Mouse (Mus musculus): ENCODE data around the gene Ptgr1.

The Ptgr1 gene

DNA sequence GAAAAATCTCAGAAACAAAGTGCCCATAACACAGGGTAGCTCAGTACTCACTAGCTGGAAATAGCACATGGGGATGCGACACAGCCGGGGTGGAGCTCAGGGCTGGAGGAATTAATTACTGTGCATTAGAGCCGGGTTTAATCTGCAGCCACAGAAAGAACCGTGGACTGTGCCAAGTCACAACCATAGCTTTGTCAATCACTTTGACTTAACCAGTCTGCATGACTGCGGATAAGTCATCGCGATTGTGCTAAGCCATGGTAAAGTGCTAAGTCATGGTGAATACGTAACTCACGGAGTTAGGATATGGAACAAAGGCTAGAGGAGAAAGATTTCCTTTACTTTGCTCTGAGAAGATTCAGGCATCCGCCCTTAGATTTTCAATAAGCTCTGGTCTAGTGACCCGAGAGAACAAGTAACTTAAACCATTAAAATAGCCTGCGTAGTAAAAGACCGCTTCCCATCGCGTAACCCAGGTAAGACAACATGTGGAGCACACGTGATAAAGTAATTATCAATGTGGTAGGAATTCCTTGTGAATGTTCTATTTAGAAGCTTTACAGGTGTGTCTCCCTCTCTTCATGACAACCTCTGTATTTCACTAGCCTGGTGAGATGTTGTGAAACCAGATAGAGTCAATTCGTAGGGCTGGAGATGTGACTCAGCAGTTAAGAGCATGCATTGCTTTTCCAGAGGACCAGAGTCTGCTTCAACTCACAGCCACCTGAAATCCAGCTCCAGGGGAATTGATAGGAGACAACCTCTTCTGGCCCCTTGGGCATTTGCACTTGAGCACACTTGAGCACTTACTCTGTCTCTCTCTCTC lies 3.9 kb upstream of the Ptgr1 start:
- no peak for DNase-seq

DNA sequence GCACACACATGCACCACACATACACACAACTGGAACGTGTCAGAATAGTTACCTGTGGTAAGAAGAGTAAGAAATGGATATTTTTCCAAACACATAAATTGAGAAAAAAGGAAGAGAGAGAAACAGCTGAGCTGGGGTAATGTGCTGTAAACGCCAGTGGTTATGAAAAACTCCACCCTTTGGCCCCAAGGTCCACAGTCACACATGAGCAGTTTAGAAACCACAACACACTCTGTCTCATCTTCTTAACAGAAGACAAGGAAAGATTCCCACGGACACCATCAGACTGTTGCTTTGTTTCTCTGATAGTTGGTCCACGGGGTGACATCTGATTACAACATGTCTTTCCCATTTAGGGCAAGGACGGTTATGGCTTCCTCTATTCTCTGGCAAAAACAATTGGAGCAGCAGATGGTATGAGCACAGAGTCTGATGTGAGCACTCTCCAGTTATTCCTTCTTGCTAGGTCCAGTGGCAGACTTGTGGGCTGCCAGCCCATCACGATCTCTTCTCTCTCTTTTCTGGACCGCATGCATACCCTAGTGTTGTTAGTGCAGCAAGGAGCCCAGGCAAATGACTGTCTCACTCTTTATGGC lies 2.5 kb upstream of the Ptgr1 start:
- DNase-seq, result no peak

DNA sequence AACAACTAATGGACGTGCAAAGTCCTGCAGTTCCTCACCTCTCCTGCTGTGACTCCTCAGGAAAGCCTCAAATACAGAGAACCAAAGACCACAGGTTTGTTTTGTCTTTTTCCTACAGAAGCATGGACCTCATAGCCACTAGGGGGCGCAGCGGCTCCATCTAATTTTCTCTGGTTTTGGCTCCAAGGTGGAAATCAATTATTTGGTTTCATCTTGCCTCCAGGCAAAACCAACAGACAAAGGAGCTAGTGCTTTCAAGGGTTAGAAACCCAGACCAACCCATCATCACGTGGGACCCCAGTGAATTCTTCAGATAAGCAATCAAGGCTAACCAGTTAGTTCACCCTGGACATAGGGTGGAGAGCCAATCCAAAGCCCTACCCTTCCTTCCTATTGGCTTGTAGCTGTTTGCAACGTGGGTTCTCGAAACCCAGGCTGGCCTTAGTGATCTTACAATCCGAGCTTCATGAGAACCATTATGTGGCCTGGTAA lies 1.7 kb downstream of the Ptgr1 start:
- peak; percentile 82 to 83 for DNase-seq

DNA sequence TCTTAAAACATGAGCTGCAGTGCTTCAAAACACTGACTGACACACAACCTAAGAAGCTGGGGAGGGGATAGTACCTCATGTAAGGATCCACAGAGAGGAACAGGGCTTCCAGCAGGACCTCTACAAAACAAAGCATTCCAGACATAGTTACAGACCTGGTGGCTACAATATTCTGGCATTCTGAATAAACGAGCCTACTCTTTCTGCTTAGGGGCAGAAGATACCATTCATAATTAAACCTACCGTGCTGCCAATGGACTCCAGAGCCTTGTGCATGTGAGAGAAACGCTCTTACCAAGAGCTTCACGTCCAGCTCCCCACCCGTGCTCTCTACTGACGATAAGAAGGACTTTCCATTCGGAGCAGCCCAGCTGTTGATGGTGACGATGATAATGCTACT lies 4.1 kb downstream of the Ptgr1 start:
- no peak for DNase-seq

DNA sequence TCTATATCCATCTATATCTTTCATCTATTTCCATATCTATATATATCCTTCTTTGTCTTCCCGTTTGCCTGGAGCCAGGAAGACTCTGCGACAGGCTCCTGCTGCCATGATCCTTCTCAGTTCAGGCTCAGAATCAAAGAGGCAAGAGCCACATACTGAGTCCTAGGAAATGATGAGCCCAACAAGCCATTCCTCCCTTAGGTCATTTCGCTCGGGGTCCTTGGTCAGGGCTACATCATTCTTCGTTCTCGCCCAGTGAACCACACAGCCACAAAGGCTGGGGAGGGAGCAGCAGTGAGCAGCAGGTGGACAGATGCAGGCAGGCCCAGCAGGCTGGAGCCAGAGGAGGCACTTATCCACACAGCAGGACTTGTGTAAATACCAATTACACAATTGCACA lies 5.5 kb downstream of the Ptgr1 start:
- DNase-seq, result no peak

DNA sequence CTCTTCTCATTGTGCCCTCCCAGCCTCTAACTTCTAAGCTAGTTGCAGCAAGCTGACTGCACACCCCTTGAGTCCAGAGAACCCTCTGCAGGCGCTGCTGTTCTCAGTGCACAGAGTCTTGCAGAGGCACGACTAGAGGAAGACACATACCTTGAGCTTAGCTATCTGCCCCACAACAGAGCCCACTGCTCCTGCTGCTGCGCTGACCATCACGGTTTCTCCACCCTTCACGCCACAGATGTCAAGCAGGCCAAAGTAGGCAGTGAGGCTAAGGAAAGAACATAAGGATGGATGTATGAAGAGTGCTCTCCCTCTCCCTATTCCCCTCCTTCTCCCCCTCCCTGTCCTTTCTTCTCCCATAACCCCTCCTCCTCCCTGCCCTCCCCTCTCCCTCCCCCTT lies 11.2 kb downstream of the Ptgr1 start:
- DNase-seq, result no peak

DNA sequence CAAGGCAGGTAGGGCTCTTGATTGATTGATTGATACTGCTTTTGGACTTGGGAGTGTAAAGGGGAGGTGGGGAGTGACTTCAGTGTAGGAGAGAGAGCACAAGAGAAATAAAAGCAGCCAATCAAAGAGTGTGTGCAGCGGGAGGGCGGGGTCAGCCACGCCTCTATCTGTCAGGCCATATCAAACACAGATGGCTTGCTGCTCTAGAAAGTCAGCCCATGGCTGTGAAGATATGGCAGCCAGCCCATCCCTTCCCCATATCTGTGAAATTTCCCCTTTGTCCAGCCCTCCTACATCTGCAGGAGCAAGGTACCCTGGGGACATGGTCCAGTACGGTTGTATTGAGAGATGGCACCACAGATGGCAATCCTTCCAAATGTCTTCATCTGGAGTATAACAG lies 16.2 kb downstream of the Ptgr1 start:
- no peak for DNase-seq

DNA sequence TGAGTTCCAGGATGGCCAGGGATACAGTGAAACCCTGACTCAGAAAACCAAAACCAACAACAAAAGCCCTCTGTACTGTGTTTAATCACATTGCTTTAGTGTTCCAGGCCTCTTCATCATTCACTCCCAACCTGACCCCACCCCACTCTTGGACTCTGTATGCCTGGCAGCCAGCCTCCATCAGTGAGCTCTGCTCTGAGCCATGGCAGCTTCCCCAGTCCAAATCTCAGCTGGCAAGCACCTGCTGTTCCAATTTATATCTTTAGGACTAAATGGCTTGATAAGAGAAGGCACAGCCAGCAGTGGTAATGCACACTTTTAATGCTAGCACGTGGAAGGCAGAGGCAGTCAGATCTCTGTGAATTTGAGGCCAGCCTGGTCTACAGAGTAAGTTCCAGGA lies 21.8 kb downstream of the Ptgr1 start:
- no peak for DNase-seq

DNA sequence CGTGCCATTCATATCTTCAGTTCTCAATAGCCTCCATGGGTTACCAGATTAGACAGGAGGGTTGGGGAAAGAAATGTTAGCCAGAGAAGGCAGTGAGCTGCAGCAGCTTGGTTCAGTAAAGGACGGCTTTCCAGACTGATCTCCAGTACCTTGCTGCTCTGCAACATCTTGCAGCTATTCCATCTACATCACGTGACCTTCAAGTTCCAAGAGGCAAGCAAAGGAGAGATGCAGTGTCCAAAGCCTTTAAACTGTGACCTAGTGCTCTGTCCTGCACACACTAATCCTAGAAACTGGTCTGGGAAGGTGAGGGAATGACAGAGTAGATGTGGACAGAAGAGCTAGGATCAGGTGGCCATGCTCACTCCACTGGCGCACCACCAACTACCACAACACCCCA lies 23.6 kb downstream of the Ptgr1 start:
- DNase-seq, result no peak

DNA sequence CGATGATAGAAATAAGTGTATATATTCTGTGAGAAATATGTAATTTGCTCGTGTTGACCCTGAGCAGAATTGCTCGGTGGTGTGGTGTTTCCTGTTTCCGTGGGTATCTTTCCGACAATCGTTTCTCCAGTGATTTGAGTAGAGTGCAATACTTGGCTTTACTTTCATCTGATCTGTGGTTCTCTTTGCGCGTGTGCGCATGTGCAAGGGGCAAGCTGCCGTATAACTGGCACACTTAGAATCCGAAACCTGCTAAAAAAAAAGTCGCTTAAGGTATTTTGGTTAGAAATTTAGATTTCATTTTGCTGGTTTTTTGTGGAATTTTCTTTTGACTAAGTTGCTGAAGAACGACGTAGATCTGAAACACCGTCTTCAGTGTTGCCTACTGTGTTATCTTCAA lies 25.2 kb downstream of the Ptgr1 start:
- DNase-seq, result no peak

DNA sequence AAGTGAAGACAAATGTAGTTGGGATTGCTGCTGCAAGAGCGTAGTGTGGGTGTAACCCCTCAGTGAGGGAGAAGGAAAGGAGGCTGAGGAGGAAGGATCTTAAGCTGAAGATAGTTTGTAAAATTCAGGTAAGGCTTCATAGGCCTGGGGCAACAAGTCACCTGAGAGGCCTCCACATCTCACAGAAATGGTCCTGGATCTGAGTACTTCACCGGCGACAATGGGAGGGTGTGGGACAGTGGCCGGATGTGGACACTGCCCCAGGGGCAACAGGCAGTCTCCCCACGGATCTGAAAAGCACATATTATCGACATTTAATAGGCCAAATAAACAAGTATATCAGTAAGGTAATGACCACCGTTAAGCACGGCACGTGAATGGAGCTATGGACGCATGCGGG lies 34.3 kb downstream of the Ptgr1 start:
- no peak for DNase-seq

DNA sequence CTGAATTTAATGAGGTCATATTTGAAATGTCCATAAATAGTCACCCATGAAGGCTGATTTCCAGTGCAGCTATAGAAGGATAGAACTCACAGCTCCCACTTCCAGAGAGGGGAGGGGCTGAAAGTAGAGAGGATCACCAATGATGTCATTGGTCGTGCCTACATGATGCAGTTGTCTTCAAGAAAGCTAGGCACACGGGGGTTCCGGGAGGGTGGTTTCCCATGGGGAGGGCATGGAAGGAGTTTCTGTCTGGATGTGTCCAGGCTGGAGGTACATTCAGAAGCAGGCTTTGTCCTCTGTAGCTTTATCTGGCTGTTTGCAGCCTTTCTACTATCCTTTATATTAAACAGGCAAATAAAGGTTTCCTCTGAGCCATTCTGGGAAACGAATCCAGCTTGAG lies 38.5 kb downstream of the Ptgr1 start:
- no peak for DNase-seq

DNA sequence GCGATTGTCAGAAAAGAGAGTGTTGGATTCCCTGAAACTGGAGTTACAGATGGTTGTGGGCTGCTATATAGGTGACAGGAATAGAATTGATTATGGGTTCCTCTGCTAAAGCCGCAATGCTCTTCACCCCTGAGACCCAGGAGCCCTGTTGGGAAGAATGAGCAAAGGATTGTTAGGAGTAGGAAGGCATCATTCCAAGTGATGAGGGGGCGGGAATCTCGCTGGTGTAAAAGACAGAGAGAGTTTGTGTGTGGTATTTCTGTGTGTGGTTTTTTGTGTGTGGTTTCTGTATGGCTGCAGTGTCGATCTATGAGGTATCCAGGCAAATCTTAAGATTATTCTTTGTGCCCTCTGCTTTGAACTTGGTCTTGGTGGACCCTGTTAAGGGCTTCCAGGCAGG lies 42.2 kb downstream of the Ptgr1 start:
- DNase-seq, result no peak

DNA sequence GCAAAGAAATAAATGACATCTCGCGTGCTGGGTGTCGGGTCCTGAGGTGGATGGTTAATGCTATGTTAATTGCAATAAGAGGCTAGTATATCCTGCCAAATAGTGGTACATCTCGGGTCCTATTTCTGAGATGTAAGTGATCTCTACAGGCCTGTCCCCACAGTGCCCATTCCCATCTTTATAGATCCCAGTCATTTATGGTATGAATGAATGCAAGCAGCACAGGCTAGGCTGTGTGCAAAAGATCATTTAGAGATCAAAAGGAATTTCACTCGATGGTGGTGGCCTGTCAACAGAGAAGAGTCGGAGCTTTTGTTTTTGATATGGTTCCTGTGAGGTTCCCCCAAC lies 42.7 kb downstream of the Ptgr1 start:
- no peak for DNase-seq

DNA sequence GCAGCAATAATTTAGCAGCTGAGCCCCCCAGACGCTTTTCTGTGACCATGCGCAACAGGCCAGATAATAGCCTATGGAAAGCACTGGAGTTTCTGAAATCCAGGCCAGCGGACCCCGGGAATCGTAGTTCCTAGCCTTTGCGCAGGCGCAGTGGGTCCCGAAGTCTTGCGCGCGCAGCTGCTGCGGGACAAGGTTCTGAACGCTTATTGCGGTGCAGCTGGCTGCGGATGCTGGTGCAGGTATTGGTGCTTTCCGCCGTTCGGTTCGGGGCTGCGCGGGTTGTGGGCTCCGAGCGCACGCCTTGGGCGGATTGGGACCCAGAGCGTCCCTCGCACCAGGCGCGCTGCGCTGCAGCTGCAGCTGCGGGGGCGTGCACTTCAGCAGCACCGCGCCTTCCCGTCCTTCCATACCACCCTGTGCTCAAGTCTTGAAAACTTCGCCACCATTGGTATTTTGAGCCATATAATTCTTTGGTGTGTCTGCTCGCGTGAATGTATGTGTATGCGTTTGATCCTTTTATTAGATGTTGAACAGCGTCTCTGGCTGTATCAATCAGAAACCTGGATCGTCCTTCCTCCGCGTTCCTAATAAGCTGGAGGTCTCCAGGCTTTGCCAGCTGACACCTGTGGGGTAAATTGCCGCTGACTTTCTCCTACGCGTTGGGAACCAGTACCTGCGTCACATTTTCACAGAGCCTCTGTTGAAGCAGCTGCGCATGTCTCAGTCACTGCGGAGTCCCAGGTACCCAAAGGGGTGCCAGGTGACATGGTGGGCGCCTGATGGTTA lies 43.3 kb downstream of the Ptgr1 start, which contains the start of gene Zkscan16:
Gene Zkscan16 (plus strand): TSS at position 209 of the 786 bp plus-strand sequence.
- peak; percentile 87 to 90 for DNase-seq

DNA sequence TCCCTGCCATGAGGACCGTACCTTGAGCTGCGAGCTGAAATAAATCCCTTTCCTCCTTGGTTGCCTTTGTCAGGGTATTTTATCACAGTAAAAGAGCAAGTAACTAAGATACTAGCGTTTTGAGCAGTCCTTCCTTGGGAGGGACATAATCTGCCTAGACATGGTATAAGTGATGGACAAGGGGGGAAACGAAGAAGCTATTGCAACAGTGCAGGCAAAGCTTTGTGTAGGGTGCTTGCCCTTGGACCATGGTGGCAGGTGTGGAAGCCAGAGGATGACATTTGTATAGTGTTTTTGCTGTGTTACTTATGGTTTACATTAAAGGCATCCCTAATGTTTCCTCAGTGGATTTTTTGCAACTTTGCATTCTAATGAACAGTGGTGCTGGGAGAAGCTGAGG lies 44.0 kb downstream of the Ptgr1 start:
- DNase-seq, result no peak

DNA sequence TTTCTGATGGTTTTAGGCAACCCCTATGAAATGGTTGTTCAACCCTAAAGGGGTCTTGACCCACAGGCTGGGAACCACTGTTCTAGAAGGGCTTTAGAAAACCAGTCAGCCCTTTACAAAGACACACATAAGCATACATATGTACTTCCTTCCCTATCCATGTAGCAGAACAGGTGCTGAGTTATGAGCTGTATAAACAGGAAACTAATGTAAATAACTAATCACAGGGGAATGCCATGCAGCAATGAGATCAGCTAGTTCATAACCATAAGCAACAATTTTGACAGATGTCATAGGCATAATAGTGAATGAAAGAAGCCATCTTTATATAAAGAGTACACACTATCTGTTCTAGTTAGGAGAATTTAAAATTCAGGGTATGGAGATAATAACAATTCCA lies 45.3 kb downstream of the Ptgr1 start:
- DNase-seq, result no peak

DNA sequence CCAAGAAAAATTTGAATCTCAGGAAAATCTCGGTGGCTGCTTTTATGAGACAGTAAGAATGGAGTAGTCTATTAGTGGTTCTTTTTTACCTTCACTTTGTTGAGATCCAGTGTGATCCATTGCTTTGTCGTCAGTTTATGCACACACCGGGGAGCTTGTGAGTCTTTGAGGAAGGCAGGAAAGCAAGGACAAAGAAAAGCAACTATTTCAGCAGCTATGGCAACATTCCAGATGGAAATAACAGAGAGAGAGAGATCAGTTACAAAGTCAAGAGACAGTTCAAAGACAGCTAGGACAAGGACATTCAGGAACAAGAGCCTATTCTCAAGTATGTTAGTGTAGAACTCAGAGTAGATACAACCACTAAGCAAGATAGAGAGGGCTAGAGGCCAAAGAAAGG lies 51.1 kb downstream of the Ptgr1 start:
- DNase-seq, result no peak

DNA sequence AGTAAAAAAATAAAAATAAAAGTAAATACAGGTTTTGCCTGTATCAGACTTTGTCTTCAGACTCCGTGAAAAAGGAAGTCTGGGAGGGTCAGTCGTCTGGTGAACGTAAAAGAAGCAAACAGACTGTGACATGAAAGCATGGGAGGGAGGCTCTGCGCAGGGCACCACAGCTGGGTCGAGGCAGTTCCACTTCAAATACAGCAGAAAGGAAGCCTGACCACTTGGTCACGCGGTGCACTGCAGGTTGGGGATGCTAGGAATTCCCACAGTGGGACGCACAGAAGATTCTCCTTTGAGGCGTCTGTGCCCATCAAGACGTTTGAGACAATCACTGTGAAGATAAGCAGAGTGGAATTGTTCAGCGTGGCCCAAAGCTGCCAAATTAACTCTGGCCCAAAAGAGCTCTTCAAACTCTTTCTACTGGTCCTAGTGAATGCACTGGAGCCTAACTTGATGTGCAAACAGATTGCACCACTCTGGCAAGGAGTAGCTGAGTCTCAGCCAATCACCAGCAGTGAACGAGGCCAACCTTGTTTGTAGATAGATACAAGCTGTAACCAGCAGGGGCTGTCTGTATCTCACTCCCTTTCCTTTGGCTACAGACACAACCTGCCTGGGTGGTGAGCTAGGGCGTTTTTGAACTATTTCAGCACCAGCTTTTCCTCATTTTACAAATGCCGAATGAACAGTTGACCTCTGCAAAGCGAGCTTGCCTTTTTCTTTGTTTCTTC lies 52.0 kb downstream of the Ptgr1 start:
- peak; percentile 62 to 73 for DNase-seq

DNA sequence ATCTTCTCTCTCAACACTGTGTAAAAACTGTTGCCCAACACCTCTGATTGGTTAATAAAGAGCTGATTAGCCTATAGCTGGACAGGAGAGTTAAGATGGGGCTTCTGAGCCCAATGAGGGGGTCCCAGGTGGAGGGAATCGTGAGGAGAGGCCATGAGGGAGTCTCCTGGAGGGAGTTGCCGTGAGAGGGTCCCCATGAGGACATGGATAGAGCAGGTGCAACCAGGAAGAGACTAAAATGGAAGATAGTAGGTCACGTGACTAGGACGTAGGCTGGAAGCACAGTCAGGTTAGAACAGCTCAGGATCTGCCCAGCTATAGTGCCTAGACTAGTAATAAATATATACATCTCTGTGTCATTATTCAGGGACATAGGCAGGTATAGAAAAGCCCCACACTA lies 52.6 kb downstream of the Ptgr1 start:
- no peak for DNase-seq

DNA sequence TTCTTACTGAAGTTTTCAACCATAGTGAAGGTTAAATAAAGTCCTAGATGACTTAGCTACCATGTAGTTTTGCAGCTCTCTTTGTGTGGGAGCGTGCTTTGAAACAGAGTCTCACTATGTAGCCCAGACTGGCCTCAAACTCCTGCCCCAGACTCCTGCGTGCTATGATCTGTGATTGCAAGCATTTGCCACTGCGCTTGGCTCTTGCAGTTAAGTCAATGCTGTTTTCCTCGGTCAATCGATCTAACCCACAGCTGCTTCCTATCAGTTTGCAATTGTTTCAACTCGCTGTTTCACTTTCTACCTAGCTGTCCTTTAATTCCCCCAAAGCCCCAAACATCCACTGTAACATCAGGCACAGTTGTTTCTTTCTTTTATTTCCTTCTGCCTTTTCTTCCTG lies 54.4 kb downstream of the Ptgr1 start:
- DNase-seq, result no peak

DNA sequence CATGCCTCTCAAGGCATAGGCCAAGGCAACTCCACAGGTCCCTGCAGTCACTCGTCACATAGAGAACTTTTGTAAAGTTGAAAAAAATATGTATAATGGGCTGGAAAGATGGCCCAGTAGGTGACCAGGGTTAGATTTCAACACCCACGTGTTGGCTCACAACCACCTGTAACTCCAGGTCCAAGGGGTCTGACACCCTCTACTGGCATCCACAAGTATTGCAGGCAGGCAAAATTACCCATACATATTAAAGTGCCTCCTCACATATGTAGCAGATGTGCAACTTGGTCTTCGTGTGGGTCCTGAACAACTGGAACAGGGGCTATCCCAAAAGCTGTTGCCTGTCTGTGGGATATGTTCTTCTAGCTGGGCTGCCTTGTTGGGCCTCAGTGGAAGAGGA lies 59.3 kb downstream of the Ptgr1 start:
- no peak for DNase-seq

DNA sequence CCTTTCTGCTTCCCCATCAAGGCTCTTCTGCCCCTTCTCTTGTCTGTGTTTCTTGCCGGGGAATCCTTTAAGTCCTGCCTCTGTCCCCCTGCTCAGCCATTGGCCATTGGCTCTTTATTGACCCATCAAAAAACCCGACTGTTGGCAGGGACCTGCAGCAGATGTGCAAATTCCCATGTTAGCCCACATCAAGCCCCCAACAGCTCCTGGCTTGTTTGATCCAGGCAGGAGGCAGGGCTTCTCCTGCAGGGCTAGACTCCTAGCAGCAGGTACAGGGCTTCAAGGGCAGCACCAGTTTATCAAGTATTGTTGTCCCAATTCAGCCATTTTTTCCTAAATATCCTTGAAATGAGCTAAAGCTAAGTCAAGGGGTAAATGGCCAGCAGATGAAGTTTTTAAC lies 60.8 kb downstream of the Ptgr1 start:
- DNase-seq, result no peak
